1 mouse cellular context compared by ENCODE assay signal in genomic region chr16:31948345-31948774, GRCm38 (mm10).
A peak's percentile ranks its signal among the peaks of the same experiment; 100 is the strongest.
TF ChIP-seq lines count a peak whose summit lies in the region.

Gene 0610012G03Rik, minus strand, starts transcription at chr16:31948494.
Gene Ncbp2, plus strand, starts transcription at chr16:31948513.

TF ChIP-seq in CH12.LX, 34 proteins besides CTCF, POLR2A, EP300 and RAD21 (continued from another document):
- no peak; the same call in 1 of the 2 replicates for TF ChIP-seq ZKSCAN1 (IDR thresholded peaks at IDR 0.05; ENCODE audit: borderline replicate concordance, low read depth, low read length)
- TF ChIP-seq ZNF384 (IDR thresholded peaks at IDR 0.05; ENCODE audit: low read depth, low read length), result no peak
- TF ChIP-seq ZMIZ1 (IDR thresholded peaks at IDR 0.05; ENCODE audit: low read depth, low read length), result peak; percentile 91
- TF ChIP-seq USF2 (conservative IDR thresholded peaks at IDR 0.05; ENCODE audit: low read depth, low read length), result no peak; the same call in 1 of the 2 replicates
- no peak for TF ChIP-seq E2F4 (IDR thresholded peaks at IDR 0.05; ENCODE audit: insufficient replicate concordance, low read depth, low read length)
- TF ChIP-seq SMC3 (IDR thresholded peaks at IDR 0.05; ENCODE audit: low read depth, low read length), result peak; percentile 38; the same call in 1 of the 2 replicates
- TF ChIP-seq BHLHE40 (IDR thresholded peaks at IDR 0.05; ENCODE audit: low read depth, low read length), result peak; percentile 69
- TF ChIP-seq MAX (IDR thresholded peaks at IDR 0.05; ENCODE audit: low read length), result peak; percentile 95
- TF ChIP-seq GABPA (IDR thresholded peaks at IDR 0.05; ENCODE audit: insufficient replicate concordance, low read depth, low read length), result peak; percentile 89; the same call in 1 of the 2 replicates
- peak; percentile 97 for TF ChIP-seq TCF12 (IDR thresholded peaks at IDR 0.05; ENCODE audit: low read depth, low read length)
- peak; percentile 79; the same call in 1 of the 2 replicates for TF ChIP-seq MYC (IDR thresholded peaks at IDR 0.05; ENCODE audit: low read depth, low read length)
- TF ChIP-seq PAX5 (IDR thresholded peaks at IDR 0.05; ENCODE audit: low read length), result no peak
- 0 out of 2 replicates have a peak, but pooled peaks have one; percentile 29 for TF ChIP-seq RCOR1 (conservative IDR thresholded peaks at IDR 0.05; ENCODE audit: low read depth, low read length)
- peak; percentile 74 for TF ChIP-seq USF1 (IDR thresholded peaks at IDR 0.05; ENCODE audit: low read depth, low read length)
- TF ChIP-seq TBP (conservative IDR thresholded peaks at IDR 0.05; ENCODE audit: low read depth, low read length), result peak; percentile 60; the same call in 1 of the 2 replicates
- peak; percentile 80 for TF ChIP-seq CHD2 (IDR thresholded peaks at IDR 0.05; ENCODE audit: low read length)
- peak; percentile 90 for TF ChIP-seq IRF4 (IDR thresholded peaks at IDR 0.05; ENCODE audit: low read depth, low read length)
- no peak for TF ChIP-seq MAFK (IDR thresholded peaks at IDR 0.05; ENCODE audit: insufficient replicate concordance, low read length)
- no peak for TF ChIP-seq JUND (conservative IDR thresholded peaks at IDR 0.05; ENCODE audit: low read depth, low read length)
- TF ChIP-seq ZC3H11A (IDR thresholded peaks at IDR 0.05; ENCODE audit: low read depth, low read length), result no peak
- TF ChIP-seq ETS1 (conservative IDR thresholded peaks at IDR 0.05; ENCODE audit: low read depth, low read length), result peak; percentile 56; the same call in 1 of the 2 replicates
- TF ChIP-seq POLR2AphosphoS2 (IDR thresholded peaks at IDR 0.05; ENCODE audit: low read depth, low read length), result peak; percentile 91; the same call in 1 of the 2 replicates
- no peak for TF ChIP-seq JUN (IDR thresholded peaks at IDR 0.05; ENCODE audit: insufficient read depth, low read depth, low read length)
- peak; percentile 95 for TF ChIP-seq ELF1 (IDR thresholded peaks at IDR 0.05; ENCODE audit: low read depth, low read length)
- TF ChIP-seq MEF2A (IDR thresholded peaks at IDR 0.05; ENCODE audit: borderline replicate concordance, low read depth, low read length), result peak; percentile 94
- TF ChIP-seq CHD1 (IDR thresholded peaks at IDR 0.05; ENCODE audit: low read depth, low read length), result no peak
- peak; percentile 100 for TF ChIP-seq HCFC1 (IDR thresholded peaks at IDR 0.05; ENCODE audit: low read depth, low read length)
- TF ChIP-seq MAZ (IDR thresholded peaks at IDR 0.05; ENCODE audit: low read depth, low read length), result 0 out of 2 replicates have a peak, but pooled peaks have one; percentile 42
- TF ChIP-seq NELFE (IDR thresholded peaks at IDR 0.05; ENCODE audit: low read depth, low read length), result peak; percentile 98
TF ChIP-seq in CH12.LX: peak in this region for 24.
